Mouse (Mus musculus): ENCODE results near the gene Acy3. TPM values are rescaled to one million over a fixed set of nuclear protein-coding genes. Genes with fewer than 3 reads are reported as not detected.
"Not testable (repeated sequence)": the region's sequence is repeated elsewhere in the genome, so short reads cannot be mapped to it uniquely, and the experiment has no call there.

The Acy3 gene
- polyA plus RNA-seq, 1 experiment = 1,670 TPM

DNA sequence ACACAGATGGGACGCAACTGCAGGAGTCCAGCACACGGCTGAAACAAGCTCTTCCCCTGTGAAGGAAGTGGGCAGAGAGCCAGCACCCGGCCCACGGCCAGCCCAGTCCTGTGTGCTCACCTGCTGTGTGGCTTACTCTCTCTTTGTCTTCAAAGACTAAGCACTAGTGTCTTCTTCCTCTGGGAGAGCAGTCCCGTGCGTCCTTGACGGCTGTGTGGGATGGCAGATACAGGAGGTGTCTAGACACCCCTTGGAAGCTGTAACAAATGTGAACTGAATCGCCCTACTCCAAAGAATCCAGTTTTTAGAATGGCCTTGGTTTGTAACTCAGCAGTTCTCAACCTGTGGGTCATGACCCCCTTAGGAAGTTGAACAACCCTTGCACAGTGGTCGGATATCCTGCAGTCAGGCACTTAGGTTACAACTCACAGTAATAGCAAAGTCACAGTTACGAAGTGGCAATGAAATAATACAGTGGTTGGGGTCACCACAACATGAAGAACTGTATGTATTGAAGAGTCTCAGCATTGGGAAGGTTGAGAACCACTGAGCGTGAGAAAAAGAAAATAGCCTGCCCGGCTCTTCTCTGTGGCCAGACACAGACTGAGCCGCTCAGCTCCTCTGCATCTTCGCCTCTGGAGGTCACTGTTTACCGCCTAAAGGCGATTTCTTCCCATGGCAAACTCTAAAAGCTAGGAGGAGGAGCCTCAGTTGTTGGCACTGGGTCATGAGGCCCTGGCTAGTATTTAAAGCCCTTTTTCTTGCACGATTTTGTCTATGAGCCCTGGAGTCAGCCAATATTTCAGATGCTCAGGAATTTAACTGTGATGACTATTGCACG is 32.6 kb downstream of the Acy3 start:
- peak; percentile 93 for DNase-seq
- no peak overlapping the region for H3K27ac ChIP-seq (ENCODE audit: insufficient read depth, low read depth, low read length)
- no peaks in the 10 kb centered on the region for H3K27me3 ChIP-seq (replicated peaks; ENCODE audit: control insufficient read depth, insufficient read depth, low read length)
- 21% methylated on average over 18 of the region's 18 CpGs for WGBS
- H3K4me3 ChIP-seq (ENCODE audit: insufficient read depth, low read depth, low read length) = no peak overlapping the region
- H3K4me1 ChIP-seq (ENCODE audit: control insufficient read depth, insufficient read depth, low read length) = no peaks in the 10 kb centered on the region
- no peaks in the 10 kb centered on the region for H3K36me3 ChIP-seq (ENCODE audit: control insufficient read depth, insufficient read depth, low read length)
- TF ChIP-seq POLR2A (IDR thresholded peaks at IDR 0.05; ENCODE audit: low read depth, low read length) (no peak), CTCF (conservative IDR thresholded peaks at IDR 0.05; ENCODE audit: insufficient read depth, insufficient read length, low read depth, low read length) (peak; percentile 94)

GRCm38 (mm10) chr19:4023185-4023584 is 36.8 kb downstream of the Acy3 start:
- WGBS = 69% methylated on average over 7 of the region's 7 CpGs
- H3K27ac ChIP-seq (ENCODE audit: insufficient read depth, low read depth, low read length) = no peak overlapping the region
- H3K27me3 ChIP-seq (replicated peaks; ENCODE audit: control insufficient read depth, insufficient read depth, low read length) = no peaks in the 10 kb centered on the region
- DNase-seq = no peak
- H3K36me3 ChIP-seq (ENCODE audit: control insufficient read depth, insufficient read depth, low read length) = no peaks in the 10 kb centered on the region
- H3K4me1 ChIP-seq (ENCODE audit: control insufficient read depth, insufficient read depth, low read length) = no peaks in the 10 kb centered on the region
- TF ChIP-seq CTCF (conservative IDR thresholded peaks at IDR 0.05; ENCODE audit: insufficient read depth, insufficient read length, low read depth, low read length) = no peak
- no peak for TF ChIP-seq POLR2A (IDR thresholded peaks at IDR 0.05; ENCODE audit: low read depth, low read length)
- no peak overlapping the region for H3K4me3 ChIP-seq (ENCODE audit: insufficient read depth, low read depth, low read length)

DNA sequence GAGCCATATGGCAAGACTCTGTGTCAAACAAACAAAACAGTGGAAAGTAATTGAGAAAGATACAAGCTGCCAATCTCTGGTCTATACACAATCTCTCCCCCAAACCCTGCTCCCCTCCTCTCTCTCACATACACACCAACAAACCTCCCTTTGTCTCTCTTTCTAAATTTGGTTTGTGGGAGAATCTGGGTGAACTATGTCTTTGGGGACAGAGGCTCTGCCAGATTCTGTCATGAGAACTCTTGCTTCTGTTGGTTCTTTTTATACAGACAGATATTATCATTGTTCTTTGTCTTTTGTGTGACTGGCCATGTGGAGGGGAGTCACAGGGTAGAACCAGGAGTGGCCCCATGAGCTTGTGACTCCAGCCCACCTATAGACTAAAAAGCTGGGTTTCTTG is 41.2 kb downstream of the Acy3 start:
- TF ChIP-seq CTCF (conservative IDR thresholded peaks at IDR 0.05; ENCODE audit: insufficient read depth, insufficient read length, low read depth, low read length) (no peak), POLR2A (IDR thresholded peaks at IDR 0.05; ENCODE audit: low read depth, low read length) (no peak)
- Histone ChIP-seq H3K27ac (ENCODE audit: insufficient read depth, low read depth, low read length) (no peak overlapping the region), H3K36me3 (ENCODE audit: control insufficient read depth, insufficient read depth, low read length) (no peaks in the 10 kb centered on the region), H3K4me1 (ENCODE audit: control insufficient read depth, insufficient read depth, low read length) (no peaks in the 10 kb centered on the region), H3K4me3 (ENCODE audit: insufficient read depth, low read depth, low read length) (no peak overlapping the region), H3K27me3 (replicated peaks; ENCODE audit: control insufficient read depth, insufficient read depth, low read length) (no peaks in the 10 kb centered on the region)
- no peak for DNase-seq

DNA sequence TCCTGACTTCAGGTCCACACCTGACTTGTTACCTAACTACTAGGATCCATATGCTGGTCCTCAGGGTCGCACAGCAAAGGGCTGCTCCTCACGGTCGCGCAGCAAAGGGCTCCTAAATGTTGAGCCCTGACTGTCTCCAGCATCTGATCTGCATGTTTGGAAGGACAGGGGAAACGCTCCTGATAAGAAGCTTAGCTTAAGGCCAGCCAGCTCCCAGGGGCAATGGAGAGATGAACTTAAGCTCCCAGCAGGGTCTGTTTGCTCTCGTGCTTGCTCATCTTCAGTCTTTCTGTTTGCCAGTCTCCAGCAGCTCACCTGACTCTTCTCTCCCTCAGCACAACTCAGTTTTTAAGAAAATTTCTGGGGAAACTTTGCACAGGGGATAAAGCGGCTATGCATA is 46.3 kb downstream of the Acy3 start:
- no peaks in the 10 kb centered on the region for H3K27me3 ChIP-seq (replicated peaks; ENCODE audit: control insufficient read depth, insufficient read depth, low read length)
- no peak for TF ChIP-seq CTCF (conservative IDR thresholded peaks at IDR 0.05; ENCODE audit: insufficient read depth, insufficient read length, low read depth, low read length)
- no peak for DNase-seq
- peaks cover 5% of the 10 kb centered on the region; the same call in 1 of the 2 replicates for H3K4me1 ChIP-seq (ENCODE audit: control insufficient read depth, insufficient read depth, low read length)
- no peak overlapping the region for H3K4me3 ChIP-seq (ENCODE audit: insufficient read depth, low read depth, low read length)
- H3K36me3 ChIP-seq (ENCODE audit: control insufficient read depth, insufficient read depth, low read length) = no peaks in the 10 kb centered on the region
- no peak overlapping the region for H3K27ac ChIP-seq (ENCODE audit: insufficient read depth, low read depth, low read length)
- WGBS = 82% methylated on average over 7 of the region's 7 CpGs

DNA sequence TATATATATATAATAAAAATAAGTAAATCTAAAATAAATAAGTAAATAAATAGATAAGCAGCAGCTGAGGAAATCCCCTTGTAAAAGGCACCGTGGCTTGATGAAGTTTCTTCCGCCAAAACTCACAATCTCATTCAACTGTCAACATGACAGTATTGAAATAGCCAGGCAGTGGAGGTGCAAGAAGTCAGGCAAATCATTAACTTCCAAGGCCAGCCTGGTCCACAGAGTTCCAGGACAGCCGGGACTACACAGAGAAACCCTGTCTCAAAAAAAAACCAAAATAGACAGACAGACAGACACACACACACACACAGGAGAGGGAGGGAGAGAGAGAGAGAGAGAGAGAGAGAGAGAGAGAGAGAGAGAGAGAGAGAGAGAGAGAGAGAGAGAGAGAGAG is 46.9 kb downstream of the Acy3 start:
- Histone ChIP-seq H3K36me3 (ENCODE audit: control insufficient read depth, insufficient read depth, low read length) (no peaks in the 10 kb centered on the region), H3K27ac (ENCODE audit: insufficient read depth, low read depth, low read length) (peak overlapping the region; percentile 43), H3K27me3 (replicated peaks; ENCODE audit: control insufficient read depth, insufficient read depth, low read length) (no peaks in the 10 kb centered on the region), H3K4me1 (ENCODE audit: control insufficient read depth, insufficient read depth, low read length) (peaks cover 8% of the 10 kb centered on the region; the same call in 1 of the 2 replicates), H3K4me3 (ENCODE audit: insufficient read depth, low read depth, low read length) (no peak overlapping the region)
- DNase-seq = peak; percentile 82
- no peak for TF ChIP-seq POLR2A (IDR thresholded peaks at IDR 0.05; ENCODE audit: low read depth, low read length)
- no peak for TF ChIP-seq CTCF (conservative IDR thresholded peaks at IDR 0.05; ENCODE audit: insufficient read depth, insufficient read length, low read depth, low read length)
- 30% methylated on average over 3 of the region's 3 CpGs for WGBS

DNA sequence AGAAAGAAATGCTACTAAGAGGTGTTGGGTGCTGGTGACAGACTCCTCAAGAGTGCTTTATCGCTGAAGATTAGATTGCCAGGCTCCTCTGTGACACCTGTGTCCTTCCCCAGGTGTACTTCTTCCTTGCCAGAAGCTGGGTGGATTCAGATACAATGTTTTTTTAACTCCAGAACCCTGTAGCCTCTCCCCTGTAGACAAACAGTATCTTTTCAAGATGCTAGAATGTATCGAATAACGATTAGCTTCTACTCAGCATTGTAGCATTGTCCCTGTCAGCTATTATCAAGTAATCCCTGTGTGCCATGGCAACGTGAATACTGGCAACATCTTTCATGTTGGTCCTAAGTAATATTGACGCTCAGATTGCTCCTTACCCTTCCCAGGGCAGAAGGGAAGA is 47.4 kb downstream of the Acy3 start:
- H3K4me3 ChIP-seq (ENCODE audit: insufficient read depth, low read depth, low read length) = no peak overlapping the region
- WGBS = 66% methylated on average over 5 of the region's 5 CpGs
- DNase-seq = no peak
- no peaks in the 10 kb centered on the region for H3K27me3 ChIP-seq (replicated peaks; ENCODE audit: control insufficient read depth, insufficient read depth, low read length)
- H3K36me3 ChIP-seq (ENCODE audit: control insufficient read depth, insufficient read depth, low read length) = no peaks in the 10 kb centered on the region
- TF ChIP-seq CTCF (conservative IDR thresholded peaks at IDR 0.05; ENCODE audit: insufficient read depth, insufficient read length, low read depth, low read length) (no peak), POLR2A (IDR thresholded peaks at IDR 0.05; ENCODE audit: low read depth, low read length) (no peak)
- H3K4me1 ChIP-seq (ENCODE audit: control insufficient read depth, insufficient read depth, low read length) = peaks cover 10% of the 10 kb centered on the region; the same call in 1 of the 2 replicates
- peak overlapping the region; percentile 43 for H3K27ac ChIP-seq (ENCODE audit: insufficient read depth, low read depth, low read length)

DNA sequence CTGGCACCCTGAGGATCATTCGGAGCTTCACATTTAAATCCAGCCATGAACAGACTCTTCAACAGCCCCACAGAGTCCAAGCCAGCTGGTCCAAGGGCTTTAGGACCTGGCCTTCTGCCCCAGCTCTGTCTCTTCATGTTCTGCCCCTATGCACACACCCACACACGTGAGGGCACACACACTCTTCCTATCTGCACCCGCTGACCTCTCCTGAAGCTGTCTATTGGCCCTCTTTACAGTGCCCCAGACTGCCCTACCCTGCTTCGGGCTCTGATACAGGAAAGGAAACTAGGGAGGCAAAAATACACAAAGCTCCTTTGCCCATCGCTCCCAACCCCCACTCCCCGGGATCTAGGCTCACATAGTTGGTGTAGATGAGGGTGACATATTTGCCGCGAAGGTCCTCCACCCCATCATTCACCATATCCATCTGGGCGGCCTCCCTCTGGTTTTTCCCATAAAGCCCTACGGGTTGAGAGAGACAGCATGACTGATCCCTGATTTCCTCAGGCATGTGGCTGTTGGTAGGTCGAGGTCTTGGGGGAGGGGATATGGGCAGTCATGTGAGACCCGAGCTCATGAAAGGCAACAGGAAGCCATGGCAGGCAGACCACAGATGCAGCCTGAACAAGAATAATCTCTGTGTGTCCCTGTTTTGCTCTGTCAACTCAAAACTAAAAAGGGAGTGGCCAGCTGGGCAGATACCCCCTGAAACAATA is 50.1 kb downstream of the Acy3 start:
- Histone ChIP-seq H3K36me3 (ENCODE audit: control insufficient read depth, insufficient read depth, low read length) (no peaks in the 10 kb centered on the region), H3K4me1 (ENCODE audit: control insufficient read depth, insufficient read depth, low read length) (peaks cover 10% of the 10 kb centered on the region; the same call in 1 of the 2 replicates), H3K27me3 (replicated peaks; ENCODE audit: control insufficient read depth, insufficient read depth, low read length) (no peaks in the 10 kb centered on the region), H3K4me3 (ENCODE audit: insufficient read depth, low read depth, low read length) (no peak overlapping the region), H3K27ac (ENCODE audit: insufficient read depth, low read depth, low read length) (no peak overlapping the region)
- TF ChIP-seq POLR2A (IDR thresholded peaks at IDR 0.05; ENCODE audit: low read depth, low read length) = no peak
- TF ChIP-seq CTCF (conservative IDR thresholded peaks at IDR 0.05; ENCODE audit: insufficient read depth, insufficient read length, low read depth, low read length) = no peak
- 63% methylated on average over 12 of the region's 12 CpGs for WGBS
- DNase-seq = no peak

DNA sequence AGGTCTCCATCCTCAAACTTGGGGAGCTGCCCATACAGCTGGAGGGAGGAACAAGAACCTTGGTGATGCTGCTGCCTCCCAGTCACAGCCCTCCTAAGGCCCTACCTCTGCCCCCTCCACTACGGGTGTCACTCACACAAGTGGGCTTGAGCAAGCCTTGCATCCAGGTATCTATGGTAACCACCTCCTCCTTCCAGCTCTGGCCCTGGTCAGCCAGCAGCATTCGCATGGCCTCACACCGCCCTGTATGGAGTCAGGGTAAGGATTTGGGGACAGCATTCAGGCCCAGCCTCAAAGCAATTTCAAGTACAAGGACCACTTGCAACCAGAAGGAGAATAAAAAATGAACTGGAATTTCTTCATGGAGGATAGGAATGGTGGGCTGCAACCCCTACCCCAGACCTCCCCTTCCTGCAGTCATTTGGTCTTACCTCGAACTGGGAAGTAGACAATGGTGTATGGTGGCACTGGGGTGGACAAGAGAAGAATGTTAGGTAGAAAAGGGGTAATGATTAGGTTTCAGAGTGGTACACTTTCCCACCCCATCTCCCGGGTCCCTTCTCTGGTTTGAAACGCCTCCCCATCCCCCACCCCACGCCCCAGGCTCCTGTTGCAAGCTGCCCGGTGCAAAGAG is 50.9 kb downstream of the Acy3 start:
- H3K4me3 ChIP-seq (ENCODE audit: insufficient read depth, low read depth, low read length) = peak overlapping the region; percentile 91
- DNase-seq; H3K4me1 ChIP-seq (ENCODE audit: control insufficient read depth, insufficient read depth, low read length); H3K27me3 ChIP-seq (replicated peaks; ENCODE audit: control insufficient read depth, insufficient read depth, low read length); H3K36me3 ChIP-seq (ENCODE audit: control insufficient read depth, insufficient read depth, low read length): not testable (repeated sequence)
- 41% methylated on average over 7 of the region's 8 CpGs for WGBS
- H3K27ac ChIP-seq (ENCODE audit: insufficient read depth, low read depth, low read length) = peak overlapping the region; percentile 40
